Mouse (Mus musculus) forebrain, embryonic 13.5 days (tissue): ENCODE results near the gene Sit1. TPM values are rescaled to one million over a fixed set of nuclear protein-coding genes. Genes with fewer than 3 reads are reported as not detected.

Experiments
- polyA plus RNA-seq: library from polyadenylated mRNA; unstranded; fragments of >200 nt; fragmentation: Nextera tagmentation; extraction: Ambion mirVana; gene quantifications from 2 replicates; pipeline ENCODE4 v1.2.1, GENCODE M21; 2015

The Sit1 gene
- polyA plus RNA-seq, 1 experiment from 2014 or later = not detected

Other genes starting within 250 kb of the Sit1 start
- 0.79 and 0.83 TPM in 2 replicates for gene Atp8b5, start 216.6 kb downstream of the Sit1 start, polyA plus RNA-seq
- 38.9 and 42.5 TPM in 2 replicates for gene Rusc2, start 101.8 kb downstream of the Sit1 start, polyA plus RNA-seq
- 0.31 and 0.42 TPM in 2 replicates for gene Fam166b, start 54.6 kb downstream of the Sit1 start, polyA plus RNA-seq
- gene Tesk1, start 41.8 kb downstream of the Sit1 start, polyA plus RNA-seq = 6.0 and 6.3 TPM in 2 replicates
- 3.9 and 4.0 TPM in 2 replicates for gene Cd72, start 29.1 kb downstream of the Sit1 start, polyA plus RNA-seq
- 51.1 and 52.0 TPM in 2 replicates for gene Ccdc107, start 9.2 kb upstream of the Sit1 start, polyA plus RNA-seq
- gene Arhgef39, start 16.0 kb upstream of the Sit1 start, polyA plus RNA-seq = 38.2 and 40.3 TPM in 2 replicates
- 0.40 and 0.80 TPM in 2 replicates for gene Car9, start 23.2 kb upstream of the Sit1 start, polyA plus RNA-seq
- 11.4 and 12.2 TPM in 2 replicates for gene Tpm2, start 40.0 kb upstream of the Sit1 start, polyA plus RNA-seq
- 61.8 and 65.1 TPM in 2 replicates for gene Creb3, start 78.6 kb upstream of the Sit1 start, polyA plus RNA-seq
- 48.0 and 54.7 TPM in 2 replicates for gene Tln1, start 79.0 kb upstream of the Sit1 start, polyA plus RNA-seq
- 27.5 and 27.9 TPM in 2 replicates for gene Rgp1, start 95.0 kb upstream of the Sit1 start, polyA plus RNA-seq
- gene Gba2, start 95.1 kb upstream of the Sit1 start, polyA plus RNA-seq = 44.5 and 47.4 TPM in 2 replicates
- 0.65 and 1.8 TPM in 2 replicates for gene Msmp, start 100.8 kb upstream of the Sit1 start, polyA plus RNA-seq
- 9.1 and 10.7 TPM in 2 replicates for gene Npr2, start 148.2 kb upstream of the Sit1 start, polyA plus RNA-seq
- gene Spag8, start 169.9 kb upstream of the Sit1 start, polyA plus RNA-seq = 3.9 and 6.8 TPM in 2 replicates
- 75.6 and 79.2 TPM in 2 replicates for gene Hint2, start 172.7 kb upstream of the Sit1 start, polyA plus RNA-seq
- gene Tmem8b, start 185.2 kb upstream of the Sit1 start, polyA plus RNA-seq = 12.1 and 13.8 TPM in 2 replicates
- 2.1 and 2.9 TPM in 2 replicates for gene Fam221b, start 185.4 kb upstream of the Sit1 start, polyA plus RNA-seq
- not detected in 2 replicates for gene Olfr70, start 217.1 kb upstream of the Sit1 start, polyA plus RNA-seq
- not detected in 2 replicates for gene Olfr71, start 226.5 kb upstream of the Sit1 start, polyA plus RNA-seq
- 0.30 and 0.48 TPM in 2 replicates for gene Hrct1, start 243.5 kb upstream of the Sit1 start, polyA plus RNA-seq
- gene Spaar, start 246.3 kb upstream of the Sit1 start, polyA plus RNA-seq = not detected in 2 replicates